Mouse (Mus musculus) gastrocnemius, postnatal 25 days (tissue): Measurements from ENCODE around the gene 1700123O20Rik. TPM values are rescaled to one million over a fixed set of nuclear protein-coding genes. Genes with fewer than 3 reads are reported as not detected.

Source experiments
- DNase-seq: peaks from one replicate; pipeline ENCODE4 v3.0.0; 2022
- total RNA-seq, 2 experiments: library from RNA; stranded (reverse); gene quantifications; 1 replicate in 1 of 2; 2 replicates in 1 of 2; pipeline ENCODE4 v1.2.3; 2021

The 1700123O20Rik gene
- total RNA-seq, 2 experiments from 2014 or later, result 8.4 to 10.0 TPM

DNA sequence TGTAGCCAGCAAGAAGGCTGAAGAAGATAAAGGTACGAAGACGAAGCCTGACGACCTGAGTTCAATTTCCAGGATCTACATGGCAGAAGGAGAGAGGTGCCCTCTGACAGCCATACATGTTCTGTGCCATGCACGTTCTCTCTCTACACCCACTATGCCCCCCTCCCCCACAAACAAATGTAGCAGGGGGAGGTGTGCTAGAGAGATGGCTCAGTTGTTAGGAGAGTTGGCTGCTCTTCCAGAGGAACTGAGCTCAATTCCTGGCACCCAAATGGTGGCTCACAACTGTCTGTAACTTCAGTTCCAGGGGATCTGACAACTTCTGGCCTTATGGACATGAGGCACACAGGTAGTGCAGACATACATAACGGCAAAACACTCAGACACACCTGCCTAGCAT, 9.7 kb upstream of the 1700123O20Rik start:
- no peak for DNase-seq

DNA sequence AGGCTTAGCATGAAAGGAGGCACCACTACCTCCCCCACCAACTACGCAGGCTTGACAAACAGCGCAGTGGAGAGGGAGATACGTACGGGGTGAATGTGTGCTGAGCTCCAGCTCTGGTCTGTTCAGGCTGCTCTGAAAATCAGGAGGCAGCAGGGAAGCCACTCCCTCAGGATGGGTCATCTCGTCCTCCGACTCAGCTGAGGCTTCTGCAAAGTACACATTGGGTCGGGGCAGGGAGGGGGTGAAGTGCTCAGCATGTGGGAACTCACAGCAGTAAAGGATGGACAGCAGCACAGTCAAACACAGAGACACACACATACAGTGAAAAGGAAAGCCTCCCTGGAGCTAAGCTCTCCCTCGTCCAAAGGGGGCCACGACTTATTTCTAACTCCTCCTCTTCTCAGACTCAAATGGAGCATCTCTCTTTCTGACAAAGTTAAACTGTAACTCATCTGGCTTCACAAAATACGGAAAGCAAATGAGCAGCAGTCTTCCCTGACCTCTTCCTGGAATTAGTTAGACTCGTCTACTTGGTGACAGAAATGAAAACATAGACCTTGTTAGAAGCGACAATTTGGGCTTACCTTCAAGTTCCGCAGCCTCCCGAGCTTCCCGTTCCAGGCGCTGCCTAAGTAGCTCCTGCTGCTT, 7.2 kb upstream of the 1700123O20Rik start:
- DNase-seq, result no peak

DNA sequence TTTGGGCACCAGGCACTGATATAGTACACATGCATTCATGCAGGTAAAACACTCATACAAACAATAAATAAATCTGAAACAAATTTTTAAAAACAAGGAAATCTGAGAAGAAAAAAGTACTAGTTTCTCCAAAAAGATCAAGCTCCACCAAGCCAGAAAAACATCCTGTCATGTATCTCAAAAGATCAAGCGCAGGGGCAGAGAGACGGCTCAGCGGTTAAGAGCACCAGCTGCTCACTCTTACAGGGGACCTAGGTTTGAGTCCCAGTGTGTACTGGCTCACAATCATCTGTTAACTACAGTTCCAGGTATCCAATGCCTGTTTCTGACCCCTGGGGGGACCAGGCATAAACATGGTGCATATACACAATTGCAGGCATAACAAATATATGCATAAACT, 3.6 kb upstream of the 1700123O20Rik start:
- DNase-seq, result no peak

DNA sequence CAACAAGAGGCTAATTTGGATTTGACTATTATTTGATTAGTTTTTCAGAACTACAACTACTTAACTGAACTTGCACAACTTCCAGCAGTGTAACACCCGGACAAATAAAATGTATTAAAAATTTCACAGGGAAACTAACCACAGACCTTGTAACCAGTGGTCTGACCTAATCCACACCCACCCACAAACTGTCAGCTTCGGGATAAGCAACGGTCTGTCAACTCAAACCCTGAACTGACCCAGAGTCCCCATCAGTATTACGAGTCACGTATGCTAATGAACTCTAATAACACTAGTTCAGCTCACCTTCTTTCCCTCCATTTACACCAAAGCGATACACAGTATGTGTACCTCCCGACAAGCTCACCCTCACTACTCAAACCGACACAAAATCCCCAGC, 545 bp upstream of the 1700123O20Rik start:
- DNase-seq, result no peak

DNA sequence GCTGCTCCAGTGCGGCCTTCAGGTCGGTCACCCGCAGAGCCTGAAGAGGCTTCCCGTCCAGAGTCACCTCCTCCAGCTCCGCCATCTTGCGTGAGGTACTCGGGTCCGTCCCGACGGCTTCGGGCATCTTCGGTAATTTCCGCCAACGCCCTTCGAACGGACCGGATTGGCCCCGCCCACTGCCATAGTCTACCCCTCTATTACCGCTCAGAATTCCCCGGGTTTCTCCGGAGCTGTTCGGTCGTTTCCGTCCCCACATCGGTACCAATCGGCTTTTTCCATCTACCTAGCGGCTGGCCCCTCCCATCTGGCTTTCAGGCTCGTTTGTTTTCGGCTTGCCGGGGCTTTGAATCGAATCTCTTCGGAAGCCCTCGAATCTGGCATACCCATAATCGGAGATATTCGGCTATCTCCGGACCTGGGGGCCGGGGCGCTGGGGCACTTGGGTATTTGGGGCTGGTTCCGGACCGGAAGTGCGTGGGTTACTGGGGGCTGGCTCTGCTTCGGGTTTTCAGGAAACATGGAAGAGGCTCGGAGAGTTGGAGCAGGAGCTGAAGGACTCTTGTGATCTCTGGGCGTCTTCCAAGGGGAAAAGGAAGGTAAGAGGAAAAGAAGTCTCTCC, 617 bp downstream of the 1700123O20Rik start, which contains the start of gene Acin1:
TSS of gene Acin1 (minus strand) at position 410 of the 622 bp plus-strand sequence.
- peak; percentile 100 for DNase-seq

DNA sequence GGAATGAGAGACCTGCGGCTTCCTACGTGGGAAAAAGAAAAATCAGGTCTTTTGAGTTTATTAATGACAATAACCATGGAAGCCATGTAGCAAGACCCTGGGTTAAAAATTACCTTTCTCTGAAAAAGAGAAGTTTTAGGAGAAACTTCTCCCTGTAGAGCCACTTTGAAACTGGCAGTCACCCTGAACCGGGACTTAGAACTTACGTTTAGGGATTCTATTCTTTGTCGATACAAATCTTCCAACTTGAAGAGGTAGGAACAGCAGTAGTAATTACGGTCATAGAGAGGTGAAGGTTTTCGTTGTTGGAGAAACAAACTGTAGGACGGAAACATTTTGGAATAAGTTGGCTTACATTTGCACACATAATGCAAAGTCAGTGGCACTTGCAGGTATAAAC, 1.2 kb downstream of the 1700123O20Rik start:
- no peak for DNase-seq

DNA sequence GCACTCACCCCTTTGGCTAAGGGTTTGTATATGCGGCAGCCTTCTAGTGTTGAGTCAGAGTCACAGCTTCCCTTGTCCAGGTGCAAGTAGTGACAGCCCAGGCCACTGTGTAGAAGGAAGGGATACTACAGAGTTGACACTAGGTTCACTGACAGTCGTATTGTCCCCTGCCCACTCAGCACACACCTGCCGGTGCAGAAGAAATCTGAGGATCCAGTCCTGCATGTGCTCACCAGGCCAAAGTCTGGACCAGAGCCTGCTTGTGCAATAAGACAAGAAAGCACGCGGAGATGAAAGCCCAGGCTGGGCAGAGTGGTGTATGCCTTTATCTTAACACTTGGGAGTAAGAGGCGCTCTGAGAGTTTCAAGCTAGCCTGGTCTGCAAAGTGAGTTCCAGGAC, 9.0 kb downstream of the 1700123O20Rik start:
- DNase-seq, result no peak

DNA sequence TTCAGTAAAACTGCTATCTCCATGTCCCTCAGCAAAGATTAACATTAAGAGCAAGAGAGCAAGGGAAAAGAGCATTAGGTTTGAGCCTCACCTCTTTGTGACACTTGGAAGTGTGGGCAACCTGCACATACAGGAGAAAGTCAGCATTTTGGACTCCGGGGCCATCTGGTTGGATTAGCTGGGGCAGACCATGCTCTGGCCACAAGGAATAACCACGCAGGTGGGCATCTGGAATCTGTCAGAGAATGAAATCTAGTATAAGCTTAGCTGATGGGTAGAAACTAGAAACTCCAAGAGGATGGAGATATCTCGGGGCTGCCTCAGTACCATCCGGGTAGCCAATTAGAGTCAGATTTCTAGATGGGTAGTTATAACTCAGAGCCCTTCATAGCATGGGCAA, 10.7 kb downstream of the 1700123O20Rik start:
- DNase-seq, result no peak

DNA sequence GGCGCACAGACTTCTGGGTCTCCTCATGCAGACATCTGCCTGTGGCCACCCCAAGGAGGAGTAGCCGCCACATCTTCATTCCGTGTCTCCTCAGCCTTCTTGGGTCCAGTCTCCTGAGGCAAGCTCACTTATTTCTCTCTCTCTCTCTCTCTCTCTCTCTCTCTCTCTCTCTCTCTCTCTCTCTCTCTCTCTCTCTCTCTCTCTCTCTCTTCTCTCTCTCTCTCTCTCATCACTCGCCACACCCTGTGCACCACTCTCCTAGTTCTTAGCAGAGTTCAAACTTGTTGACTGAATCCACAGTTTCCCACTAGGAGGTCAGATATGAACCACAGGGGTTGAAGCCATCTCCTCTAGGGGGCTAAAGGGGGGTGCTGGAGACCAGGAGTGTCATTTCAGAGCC, 12.7 kb downstream of the 1700123O20Rik start, which contains the start of gene Gm29776:
TSS of gene Gm29776 (minus strand) at position 101 of the 400 bp plus-strand sequence.
- DNase-seq, result no peak

DNA sequence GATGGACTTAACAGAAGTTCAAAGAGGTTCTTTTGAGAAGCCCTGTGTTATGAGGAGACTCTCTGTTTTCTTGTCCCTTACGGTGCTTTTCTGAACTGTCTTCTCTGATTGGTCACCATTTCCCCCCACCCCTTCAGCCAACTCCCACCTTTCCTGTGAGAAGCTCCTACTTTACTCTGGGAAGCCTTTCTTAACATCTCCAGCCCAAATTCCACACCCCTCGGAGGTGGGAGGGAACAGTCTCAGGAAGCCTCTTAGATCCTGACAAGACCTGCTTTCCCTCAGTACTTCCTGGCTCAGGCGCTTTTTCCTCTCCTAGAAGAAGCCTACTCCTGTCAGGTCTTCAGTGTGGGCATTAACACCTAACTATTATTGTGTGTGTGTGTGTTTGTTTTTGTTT, 13.6 kb downstream of the 1700123O20Rik start:
- DNase-seq, result no peak

DNA sequence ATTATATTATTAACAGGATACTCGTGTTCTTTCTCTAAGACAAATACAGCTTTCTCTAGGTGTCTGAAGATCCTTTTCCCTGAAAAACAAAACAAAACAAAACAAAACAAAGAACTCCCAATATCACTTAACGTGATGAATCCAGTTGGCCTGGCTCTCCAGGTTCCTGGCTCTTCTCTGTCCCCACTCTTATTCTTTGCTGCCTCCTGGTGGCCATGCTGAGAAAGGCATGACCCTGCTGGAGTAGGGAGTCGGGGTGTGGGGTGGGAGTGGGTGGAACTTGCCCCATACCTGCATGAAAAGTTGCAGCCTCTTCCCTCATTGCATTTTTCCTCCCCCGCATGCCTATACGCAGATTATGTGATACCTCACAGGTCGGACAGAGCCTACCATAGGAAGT, 15.3 kb downstream of the 1700123O20Rik start:
- peak; percentile 56 for DNase-seq

DNA sequence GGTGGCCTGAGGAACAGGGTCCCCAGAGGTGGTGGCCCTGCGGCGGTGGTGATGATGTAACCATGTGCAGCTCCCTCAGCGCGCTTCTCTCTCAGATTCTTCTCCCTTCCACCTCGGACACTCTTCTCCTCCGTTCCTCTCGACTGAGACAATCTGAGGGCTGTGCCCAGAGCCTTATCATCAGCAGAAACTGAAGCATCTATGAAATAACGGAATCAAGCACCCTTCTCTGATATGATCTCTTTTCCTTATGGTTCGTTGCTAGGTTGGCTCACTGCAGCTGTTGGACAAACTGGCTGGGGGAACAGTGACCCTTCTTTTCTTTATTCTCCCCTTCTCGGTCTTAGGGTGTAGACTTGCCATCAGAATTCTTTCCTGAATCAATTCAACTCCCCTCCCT, 17.2 kb downstream of the 1700123O20Rik start:
- DNase-seq, result no peak

DNA sequence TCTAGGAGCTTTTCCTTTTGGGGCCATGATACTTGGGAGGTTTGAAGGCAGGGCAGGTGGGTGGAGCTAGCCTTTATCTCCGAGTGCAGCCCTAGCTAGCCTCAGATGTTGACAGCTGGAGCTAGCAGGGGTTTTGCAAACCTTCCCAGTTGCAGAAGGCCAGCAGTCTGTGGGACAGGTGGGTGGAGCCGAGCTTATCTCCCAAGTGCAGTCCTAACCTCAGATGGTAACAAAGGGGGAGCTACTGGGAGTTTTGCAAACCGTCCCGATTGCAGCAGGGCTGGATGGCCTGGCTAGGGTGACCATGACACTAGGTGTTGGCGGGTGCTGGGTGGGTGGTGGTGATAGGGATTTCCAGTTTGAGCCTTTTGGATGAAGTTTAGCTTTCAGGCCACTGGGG, 19.8 kb downstream of the 1700123O20Rik start:
- no peak for DNase-seq

DNA sequence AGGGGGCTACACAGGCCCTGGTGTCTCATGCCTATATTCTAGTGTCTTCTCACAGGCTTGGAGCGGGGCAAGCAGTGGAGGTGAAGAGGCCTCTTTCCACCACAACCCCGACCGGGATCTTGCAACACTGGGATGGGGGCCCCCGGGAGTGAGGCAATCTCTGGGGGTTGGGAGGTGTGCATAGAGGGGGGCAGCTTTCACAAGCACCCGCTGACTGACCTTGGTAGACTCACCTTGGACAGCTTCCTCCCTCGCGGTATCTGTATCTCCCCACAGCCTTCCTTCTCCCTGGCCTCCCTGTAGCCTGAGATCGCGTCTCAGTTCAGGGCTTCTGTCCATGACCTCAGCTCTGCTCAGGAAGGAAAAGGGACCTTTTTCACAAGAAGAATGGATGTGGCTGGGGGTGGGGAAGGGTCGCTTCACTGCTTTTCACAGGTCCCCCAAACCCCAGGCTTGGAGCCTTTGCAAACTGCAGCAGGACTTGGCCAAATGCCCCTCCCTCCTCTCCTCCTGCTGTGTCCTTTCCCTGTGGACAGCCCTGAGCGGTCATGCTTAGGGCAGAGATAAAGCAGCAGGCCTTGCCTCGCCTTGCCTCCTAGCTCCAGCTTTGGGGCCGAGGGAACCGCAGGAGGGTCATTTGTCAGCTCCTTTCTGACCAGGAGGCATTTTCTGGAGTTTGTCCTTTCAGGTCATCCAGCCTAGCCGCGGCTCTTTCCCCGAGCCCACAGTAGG, 20.7 kb downstream of the 1700123O20Rik start:
- DNase-seq, result no peak

DNA sequence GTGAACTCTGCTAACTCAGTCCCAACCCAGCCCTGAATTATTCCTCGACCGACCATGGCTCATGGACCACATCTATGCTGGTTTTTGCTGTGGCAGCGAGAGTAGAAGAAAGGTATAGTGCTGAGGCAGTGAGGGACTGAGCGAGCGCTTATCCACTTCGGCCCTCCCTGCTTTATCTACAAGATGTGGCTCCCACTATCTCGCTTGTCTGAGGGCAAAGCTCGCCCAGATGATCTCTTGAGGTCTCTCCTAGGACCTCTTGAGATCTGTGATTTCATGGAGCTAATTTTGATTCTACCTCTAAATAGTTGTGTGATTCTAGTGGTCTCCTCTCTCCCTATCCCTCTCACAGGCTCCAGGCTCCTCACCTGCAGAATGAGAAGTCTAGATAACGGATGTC, 23.0 kb downstream of the 1700123O20Rik start:
- no peak for DNase-seq

DNA sequence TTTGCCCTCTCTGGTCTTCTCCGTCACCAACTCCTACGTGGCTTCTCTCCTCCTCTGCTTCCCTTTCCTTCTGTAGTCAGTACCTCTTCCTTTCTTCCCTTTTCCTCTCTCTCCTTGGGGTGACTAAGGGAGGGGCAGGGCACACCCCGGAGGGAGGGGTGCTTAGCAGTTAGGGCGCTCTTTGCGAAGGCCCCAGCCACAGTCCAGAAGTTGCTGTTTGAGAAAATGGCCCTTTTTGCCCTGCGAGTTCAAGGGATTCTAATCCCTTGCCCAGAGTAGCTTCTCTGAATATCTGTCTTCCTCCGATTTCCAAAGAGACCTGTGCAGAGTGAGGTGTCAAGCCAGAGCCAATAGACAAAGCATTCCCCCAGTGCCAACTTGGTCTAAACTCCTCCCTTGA, 26.1 kb downstream of the 1700123O20Rik start, which contains the start of gene Cebpe:
TSS of gene Cebpe (minus strand) at position 101 of the 400 bp plus-strand sequence.
- DNase-seq, result no peak

DNA sequence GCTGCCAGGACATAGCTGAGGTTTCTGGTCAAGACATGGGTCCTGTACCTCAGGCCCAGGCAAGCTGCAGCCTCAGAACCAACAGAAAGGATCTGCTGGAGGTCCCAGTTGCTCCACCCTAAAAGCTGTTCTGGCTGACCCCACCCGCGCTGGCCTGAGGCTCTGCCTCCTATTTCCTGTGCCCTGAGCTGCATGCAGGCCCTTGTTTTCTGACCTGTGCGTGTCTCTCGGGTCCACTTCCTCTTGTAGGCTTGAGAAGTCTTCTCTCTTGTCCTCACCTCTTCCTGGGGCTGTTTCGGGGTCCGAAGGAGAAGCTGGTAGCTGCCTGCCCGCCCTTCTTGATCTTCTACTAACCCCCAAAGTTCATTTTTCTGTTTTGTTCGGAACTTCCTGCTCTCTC, 26.8 kb downstream of the 1700123O20Rik start:
- no peak for DNase-seq

DNA sequence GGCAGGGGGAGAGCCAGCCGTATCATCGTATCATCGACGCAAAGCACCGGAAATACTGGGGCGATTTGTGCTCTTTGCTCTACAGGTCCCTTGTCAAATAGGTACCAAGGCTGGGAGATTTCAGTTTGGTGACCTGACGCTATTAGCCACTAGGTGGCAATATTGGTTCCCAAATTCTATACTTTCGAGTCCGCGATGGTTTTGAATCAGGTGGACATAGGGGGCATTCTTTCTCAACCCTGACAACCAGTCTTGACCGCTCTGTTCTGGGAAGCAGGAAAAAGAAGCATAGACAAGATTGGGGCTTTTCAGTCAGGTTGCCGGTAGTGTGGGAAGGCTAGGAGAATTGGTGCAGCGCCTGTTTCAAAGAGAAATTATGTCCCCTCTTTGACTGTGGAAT, 28.1 kb downstream of the 1700123O20Rik start:
- peak; percentile 29 for DNase-seq

DNA sequence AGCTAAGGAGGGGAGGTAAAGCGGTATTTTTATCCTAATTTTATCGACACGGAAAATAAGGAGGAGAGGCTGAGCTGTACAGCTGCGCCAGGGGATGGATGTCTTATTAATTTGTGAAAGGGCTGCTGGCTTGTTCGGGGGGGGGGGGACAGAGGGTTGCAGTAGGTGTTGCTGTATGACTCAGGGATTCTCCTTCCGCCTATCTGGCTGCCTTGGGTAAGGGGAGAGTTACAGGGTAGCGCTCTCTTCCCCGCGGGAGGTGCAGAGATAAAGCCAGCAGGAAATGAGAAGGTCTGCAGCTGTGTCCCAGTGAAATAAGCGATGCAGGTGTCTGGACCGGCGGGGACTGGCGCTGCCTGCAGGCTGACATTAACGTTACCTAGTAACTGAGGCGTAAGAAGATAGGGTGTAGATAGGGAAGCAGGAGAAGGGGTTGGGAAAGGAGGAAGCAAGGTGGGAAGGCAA, 28.6 kb downstream of the 1700123O20Rik start:
- peak; percentile 32 for DNase-seq

DNA sequence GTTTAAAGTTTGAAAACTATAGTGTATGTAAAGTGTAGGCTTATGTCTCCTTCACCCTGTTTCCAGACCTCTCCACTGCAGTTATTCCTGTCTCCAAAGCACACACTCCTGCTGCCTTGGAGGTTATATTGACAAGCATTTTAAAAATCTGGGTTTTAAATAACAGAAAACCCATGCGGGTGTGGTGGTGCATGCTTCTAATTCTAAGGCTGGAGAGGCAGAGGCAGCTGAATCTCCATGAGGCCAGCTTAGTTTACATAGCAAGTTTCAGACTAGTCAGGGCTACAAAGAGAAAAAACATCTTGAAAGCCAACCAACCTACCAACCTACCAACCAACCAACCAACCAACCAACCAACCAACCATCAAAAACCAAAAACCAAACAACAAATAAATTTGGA, 29.4 kb downstream of the 1700123O20Rik start:
- no peak for DNase-seq

DNA sequence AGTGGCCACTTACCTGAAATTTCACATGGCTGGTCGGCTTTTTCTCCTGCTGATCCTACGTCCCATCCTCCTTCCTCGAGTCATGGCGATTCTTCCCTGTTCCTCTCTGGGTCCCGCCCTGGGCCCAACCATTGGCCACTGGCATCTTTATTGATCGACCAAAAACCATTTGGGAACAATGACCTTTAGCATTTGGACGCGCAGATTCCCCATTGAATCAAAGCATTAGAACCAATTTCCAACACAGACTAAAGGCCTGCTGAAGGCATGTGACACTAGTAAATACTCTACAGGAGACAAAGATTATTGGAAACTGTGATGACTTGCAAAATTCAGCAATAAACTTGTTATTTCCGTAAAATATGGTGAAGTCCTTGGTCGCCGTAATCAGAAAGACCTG, 34.0 kb downstream of the 1700123O20Rik start:
- no peak for DNase-seq

DNA sequence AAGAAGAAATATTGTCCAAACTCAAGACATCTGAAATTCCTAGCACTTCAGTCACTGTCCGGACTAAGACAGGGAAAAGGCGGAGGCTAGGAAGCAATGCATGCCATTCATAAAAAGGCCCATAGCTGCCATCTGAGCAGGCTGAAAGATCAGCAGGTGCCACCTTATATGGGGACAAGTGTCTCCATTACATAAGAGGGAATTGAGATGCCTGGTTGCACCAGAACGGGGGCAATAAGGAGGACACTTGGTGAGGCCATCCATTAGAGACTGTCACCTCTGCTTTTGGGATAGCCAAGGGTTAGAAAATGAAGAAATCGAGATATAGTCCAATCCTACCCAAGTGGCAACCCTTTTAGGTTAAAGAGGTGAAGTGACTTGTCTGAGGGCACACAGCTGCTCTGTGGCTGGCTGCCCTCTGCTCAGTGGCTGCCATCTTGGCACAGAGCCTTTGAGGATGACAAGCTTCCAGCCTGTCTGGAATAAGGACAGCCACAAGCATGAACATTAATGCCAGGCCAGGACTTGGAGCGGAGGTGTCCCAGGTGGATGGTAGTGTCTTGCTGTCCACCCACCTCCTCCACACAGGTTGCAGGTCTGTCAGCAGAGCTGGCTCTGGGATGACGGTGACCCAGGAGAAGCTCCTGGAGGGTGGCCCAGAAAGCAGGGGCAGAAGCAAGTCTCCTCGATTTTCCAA, 34.8 kb downstream of the 1700123O20Rik start:
- DNase-seq, result peak; percentile 59

DNA sequence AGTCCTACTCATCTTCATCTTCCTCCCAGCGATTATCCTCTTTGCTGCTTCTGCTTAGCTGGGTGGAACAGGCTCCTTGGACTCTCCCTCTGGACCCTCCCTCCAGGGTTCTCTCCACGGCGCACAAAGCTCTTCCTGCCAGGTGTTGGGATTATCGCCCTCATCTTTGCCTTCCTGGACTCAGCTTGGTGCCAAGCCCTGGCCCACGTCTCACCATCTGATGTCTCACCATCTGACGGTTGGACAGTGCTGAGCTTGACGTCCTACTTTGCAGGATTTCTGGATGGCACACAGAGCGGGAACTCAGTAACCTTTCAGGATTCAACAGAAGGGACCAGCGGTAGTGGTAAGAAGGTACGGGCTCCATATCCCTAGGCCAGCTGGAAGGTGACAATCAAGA, 35.7 kb downstream of the 1700123O20Rik start:
- DNase-seq, result no peak
